Mouse (Mus musculus) gastrocnemius, adult 2 months (tissue): ENCODE measurements around the gene Srcin1. TPM values are rescaled to one million over a fixed set of nuclear protein-coding genes. Genes with fewer than 3 reads are reported as not detected.

Experiments used
- DNase-seq: peaks from one replicate; pipeline ENCODE4 v3.0.0; 2022
- H3K27ac ChIP-seq: fragments of 200-600 bp; 2 replicates; pipeline ENCODE4 v1.8.1; 2022; ENCODE audit warnings: mild to moderate bottlenecking
- H3K4me3 ChIP-seq: fragments of 200-600 bp; 2 replicates; pipeline ENCODE4 v1.8.1; 2022; ENCODE audit warnings: mild to moderate bottlenecking, moderate library complexity
- CTCF ChIP-seq: fragments of 200-600 bp; IDR thresholded peaks from 2 replicates; pipeline ENCODE4 v1.8.1; 2022; ENCODE audit warnings: antibody characterized with exemption, mild to moderate bottlenecking, moderate library complexity
- intact Hi-C: fragments of 180-260 bp; cut with DNase I; formaldehyde crosslinking; loops from one replicate; pipeline ENCODE4 v1.15.1; 2025
- total RNA-seq, 2 experiments: library from RNA; stranded (reverse); gene quantifications; 2 replicates each; pipeline ENCODE4 v1.2.3; 2021

Gene Srcin1
- total RNA-seq, 2 experiments from 2014 or later = 0.61 to 1.2 TPM

DNA sequence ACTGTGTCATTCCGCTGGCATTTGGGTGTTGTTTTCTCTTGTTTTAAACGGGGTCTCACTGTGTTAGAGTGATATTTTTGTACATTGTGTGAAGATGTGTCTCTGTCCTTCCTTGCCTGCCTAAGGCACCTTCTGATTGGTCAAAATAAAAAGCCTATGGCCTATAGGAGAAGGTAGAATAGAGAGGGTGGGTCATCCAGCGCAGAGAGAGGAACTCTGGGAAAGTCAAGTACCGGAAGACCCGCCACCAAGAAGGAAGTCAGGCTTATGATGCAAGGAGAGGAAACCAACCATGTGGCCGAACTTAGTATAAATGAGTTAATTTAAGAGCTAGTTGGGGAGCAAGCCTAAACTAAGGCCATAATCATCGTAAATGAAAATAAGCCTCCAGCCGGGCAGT, 23.1 kb upstream of the Srcin1 start:
- intact Hi-C loops = no loop called here
- no peak for DNase-seq
- TF ChIP-seq CTCF = no peak

GRCm38 (mm10) chr11:97597945-97598691, 22.1 kb upstream of the Srcin1 start:
- H3K27ac ChIP-seq = no peak overlapping the region
- H3K4me3 ChIP-seq = no peak overlapping the region
- no peak for TF ChIP-seq CTCF
- no peak for DNase-seq
- intact Hi-C loops = no loop called here

More for the DNA sequence above, 23.1 kb upstream of the Srcin1 start:
- H3K27ac ChIP-seq = no peak overlapping the region
- H3K4me3 ChIP-seq = no peak overlapping the region

GRCm38 (mm10) chr11:97594136-97594535, 18.1 kb upstream of the Srcin1 start:
- DNase-seq = no peak
- no peak for TF ChIP-seq CTCF
- intact Hi-C loops = no loop called here
- H3K4me3 ChIP-seq = peak overlapping the region; percentile 4; the same call in 1 of the 2 replicates
- no peak overlapping the region for H3K27ac ChIP-seq

- intact Hi-C loops = no loop called here
- TF ChIP-seq CTCF = no peak
- H3K4me3 ChIP-seq = no peak overlapping the region
- no peak overlapping the region for H3K27ac ChIP-seq
- DNase-seq = no peak
Observed at GRCm38 (mm10) chr11:97591910-97592309, 15.9 kb upstream of the Srcin1 start.

- intact Hi-C loops = no loop called here
- no peak for TF ChIP-seq CTCF
- H3K4me3 ChIP-seq = no peak overlapping the region
- peak; percentile 54 for DNase-seq
- H3K27ac ChIP-seq = no peak overlapping the region
Observed at GRCm38 (mm10) chr11:97590227-97590960, 14.4 kb upstream of the Srcin1 start.

DNA sequence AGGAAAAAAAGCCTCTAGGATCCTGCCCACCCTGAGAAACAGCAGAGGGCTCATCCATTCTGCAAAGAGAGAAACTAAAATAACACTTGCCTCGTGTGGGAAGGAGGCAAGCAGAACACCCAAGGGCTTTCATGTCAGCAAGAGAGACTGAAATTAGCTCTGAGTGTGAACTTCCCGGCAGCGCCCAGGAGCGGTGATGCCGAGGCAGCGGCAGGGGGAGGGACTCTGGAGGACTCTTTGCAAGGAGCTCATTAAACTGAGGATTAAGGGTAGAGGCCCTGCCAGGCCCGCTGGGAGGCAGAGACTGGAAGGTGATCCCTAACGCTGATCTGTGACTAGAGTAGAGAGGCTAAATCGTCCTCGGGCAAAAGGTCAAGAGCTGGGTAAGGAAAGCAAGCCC, 13.2 kb upstream of the Srcin1 start:
- no peak overlapping the region for H3K4me3 ChIP-seq
- DNase-seq = peak; percentile 48
- TF ChIP-seq CTCF = no peak
- no peak overlapping the region for H3K27ac ChIP-seq
- intact Hi-C loops = no loop called here

DNA sequence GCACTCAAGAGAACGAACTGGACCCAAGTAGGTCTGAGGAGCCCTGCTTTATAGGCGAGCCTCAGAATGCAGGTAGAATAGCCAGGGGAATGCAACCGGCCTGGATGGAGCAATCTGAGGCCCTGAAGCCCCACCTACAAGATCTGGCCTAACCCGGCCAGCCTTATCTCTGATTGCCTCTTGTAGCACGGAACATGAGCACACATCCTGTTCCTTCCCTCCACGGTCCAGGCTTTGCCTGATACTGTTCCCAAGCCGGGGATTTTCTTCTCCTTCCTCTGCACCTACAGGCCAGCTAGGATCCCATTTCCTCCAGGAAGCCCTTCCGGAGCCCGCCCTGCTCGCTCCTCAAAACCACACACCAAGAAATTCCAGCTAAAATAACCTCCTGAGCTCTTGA, 9.9 kb upstream of the Srcin1 start:
- DNase-seq = no peak
- no peak for TF ChIP-seq CTCF
- H3K27ac ChIP-seq = no peak overlapping the region
- H3K4me3 ChIP-seq = no peak overlapping the region
- intact Hi-C loops = no loop called here

DNA sequence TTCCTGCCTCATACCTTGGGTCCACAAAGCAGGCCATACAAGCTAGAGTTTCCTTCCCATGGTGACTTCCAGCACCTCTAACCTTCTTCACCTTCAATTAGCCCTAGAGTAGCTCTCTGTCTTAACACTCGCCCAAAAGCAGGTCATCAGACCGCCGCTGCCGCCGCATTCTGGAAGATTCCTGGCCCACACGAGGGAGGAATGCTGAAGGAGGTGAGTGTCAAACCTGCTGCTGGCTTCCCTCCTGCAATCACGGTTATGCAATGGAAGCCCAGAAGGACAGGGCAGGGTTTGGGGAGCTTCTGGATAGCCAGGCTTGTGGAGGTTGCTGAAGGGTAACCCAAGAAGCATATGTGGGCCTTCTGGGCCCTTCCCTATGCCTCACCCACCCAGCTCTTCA, 8.5 kb upstream of the Srcin1 start:
- DNase-seq = no peak
- intact Hi-C loops = loop anchor here (5.0 kb wide), 1 partner anchor 33 kb away; no protein-coding TSS in a partner anchor
- no peak for TF ChIP-seq CTCF
- H3K4me3 ChIP-seq = no peak overlapping the region
- no peak overlapping the region for H3K27ac ChIP-seq

DNA sequence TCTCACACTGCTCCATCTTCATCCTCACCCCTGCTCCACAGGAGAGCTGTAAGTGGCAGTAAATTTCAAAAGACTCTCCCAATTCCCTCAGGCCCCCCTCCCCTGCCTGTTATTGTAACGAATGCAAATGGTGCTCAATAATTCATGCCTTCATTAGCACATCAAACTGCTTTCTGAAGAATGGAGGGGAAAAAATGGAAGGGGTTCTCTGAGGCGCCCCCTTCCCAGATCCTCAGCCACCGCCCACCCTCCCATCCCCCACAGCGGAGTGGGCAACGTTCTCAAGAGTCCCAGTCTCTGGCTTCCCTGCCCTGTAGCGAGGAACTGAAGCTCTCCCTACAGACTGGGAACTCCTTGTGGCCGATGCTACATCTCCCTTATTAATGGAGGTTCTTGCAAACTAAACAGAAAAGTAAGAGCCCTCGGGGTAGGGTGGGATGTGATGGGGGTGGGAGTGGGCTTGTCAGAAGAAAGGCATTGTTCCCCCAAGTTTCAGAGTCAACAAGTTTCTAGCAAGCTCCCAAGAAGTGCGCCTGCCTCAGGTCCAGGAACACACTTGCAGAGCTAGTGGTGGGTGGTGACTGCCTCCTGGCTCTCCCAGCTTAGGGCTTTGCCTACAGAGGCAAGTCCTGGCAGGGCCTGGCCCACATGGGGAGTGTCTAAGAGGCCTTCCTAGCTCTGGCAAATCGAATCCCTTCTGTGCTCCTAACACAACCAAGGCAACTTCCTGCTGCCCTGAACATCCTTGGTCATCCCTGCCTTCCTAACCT, 3.3 kb upstream of the Srcin1 start:
- H3K27ac ChIP-seq = no peak overlapping the region
- no peak overlapping the region for H3K4me3 ChIP-seq
- no peak for DNase-seq
- intact Hi-C loops = loop anchor here (5.0 kb wide), 1 partner anchor 92 kb away; no protein-coding TSS in a partner anchor
- no peak for TF ChIP-seq CTCF

DNA sequence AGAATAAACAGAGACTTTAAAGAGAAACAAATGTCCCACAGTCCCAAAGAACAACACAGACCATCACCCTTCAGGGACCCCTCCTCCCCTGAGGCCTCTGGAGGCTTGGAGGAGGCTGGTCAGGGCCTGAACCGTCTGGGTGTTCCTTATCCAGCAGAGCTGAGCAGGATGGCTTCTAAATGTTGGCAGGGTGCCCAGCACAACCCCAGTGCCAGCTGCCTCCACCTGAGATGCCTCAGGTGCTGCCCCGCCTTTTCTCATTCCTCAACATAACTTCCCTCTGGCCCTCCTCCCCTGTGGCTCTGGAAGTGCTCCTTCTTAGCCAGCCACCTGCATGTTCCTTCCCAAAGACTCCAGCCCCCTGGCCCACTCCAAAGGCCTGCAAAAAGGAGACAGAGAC, 2.3 kb upstream of the Srcin1 start:
- intact Hi-C loops = loop anchor here (5.0 kb wide), 1 partner anchor 91 kb away; no protein-coding TSS in a partner anchor

DNA sequence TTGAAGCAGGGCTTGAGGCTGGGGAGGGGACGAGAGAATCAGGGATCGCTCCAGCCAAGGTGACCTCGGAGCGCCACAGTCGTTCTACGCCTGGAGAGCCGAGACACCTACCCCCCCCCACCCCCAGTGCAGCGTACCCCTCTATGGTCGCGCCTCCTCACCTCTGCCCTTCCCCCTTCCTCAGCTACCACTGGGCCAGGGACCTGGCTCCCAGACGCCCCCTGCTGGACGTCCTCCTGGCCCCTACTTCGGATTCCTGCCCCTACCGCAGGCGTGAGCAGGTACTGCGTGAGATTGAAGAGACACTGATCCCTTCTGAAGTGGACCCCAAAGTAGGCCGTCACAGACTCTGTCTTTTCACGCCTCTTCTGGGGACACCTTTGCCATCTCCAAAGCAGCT, 348 bp downstream of the Srcin1 start:
- intact Hi-C loops = loop anchor here (5.0 kb wide), 1 partner anchor 88 kb away; no protein-coding TSS in a partner anchor
- Histone ChIP-seq H3K27ac (no peak overlapping the region), H3K4me3 (peak overlapping the region; percentile 79)
- TF ChIP-seq CTCF = peak; percentile 81
- peak; percentile 85 for DNase-seq

More for the DNA sequence above, 2.3 kb upstream of the Srcin1 start:
- H3K27ac ChIP-seq = no peak overlapping the region
- DNase-seq = no peak
- TF ChIP-seq CTCF = no peak
- no peak overlapping the region for H3K4me3 ChIP-seq

DNA sequence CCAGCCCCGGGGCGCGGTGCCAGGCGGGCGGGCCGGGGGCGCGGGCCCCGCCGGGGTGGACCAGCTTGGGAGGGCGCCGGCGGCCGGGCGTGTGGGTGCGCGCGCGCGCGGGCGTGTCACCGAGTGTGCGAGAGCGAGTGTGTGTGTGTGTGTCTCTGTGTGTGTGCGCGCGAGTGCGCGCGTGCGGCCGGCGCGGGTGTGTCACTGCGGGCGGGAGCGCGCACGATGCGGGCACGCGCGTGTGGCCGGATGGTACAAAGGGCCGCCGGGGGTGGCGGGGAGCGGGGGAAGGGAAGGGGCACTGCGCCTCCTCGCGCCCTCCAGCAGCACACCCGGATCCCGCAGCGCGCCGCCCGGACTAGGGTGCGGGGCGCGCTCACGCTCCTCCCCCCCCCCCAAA, 911 bp downstream of the Srcin1 start:
- DNase-seq = peak; percentile 44
- H3K27ac ChIP-seq = no peak overlapping the region
- no peak for TF ChIP-seq CTCF
- peak overlapping the region; percentile 79 for H3K4me3 ChIP-seq
- intact Hi-C loops = loop anchor here (5.0 kb wide), 1 partner anchor 88 kb away; no protein-coding TSS in a partner anchor
